Mouse (Mus musculus): ENCODE results near the gene Vash2. TPM values are rescaled to one million over a fixed set of nuclear protein-coding genes. Genes with fewer than 3 reads are reported as not detected.

Gene Vash2
- total and polyA plus RNA-seq, 2 experiments from 2014 or later = 23.5 to 39.5 TPM

DNA sequence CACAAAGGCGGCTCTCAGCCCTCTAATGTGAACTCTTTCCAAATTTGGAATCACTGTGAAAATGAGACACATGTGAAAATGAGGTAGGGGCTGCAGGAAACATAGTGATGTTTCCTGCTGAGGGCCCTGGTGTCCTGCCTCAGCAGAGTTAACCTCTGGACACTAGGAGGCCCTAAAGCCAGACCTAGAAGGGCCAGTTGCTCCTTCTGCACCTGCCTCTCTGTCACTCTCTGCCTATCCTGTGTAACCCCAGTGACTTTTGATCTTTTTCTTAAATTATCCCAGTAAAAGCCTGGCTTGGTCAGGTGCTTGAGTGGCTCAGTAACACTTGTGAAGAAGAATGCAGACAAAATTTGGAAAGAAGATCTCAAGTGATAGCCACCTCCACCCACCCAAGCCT, 4.3 kb downstream of the Vash2 start:
- H3K36me3 ChIP-seq (replicated peaks; ENCODE audit: control insufficient read depth, insufficient read depth, low read length) = peaks cover 8% of the 10 kb centered on the region
- no peaks in the 10 kb centered on the region for H3K27me3 ChIP-seq (ENCODE audit: control insufficient read depth, insufficient read depth, low read length)
- no peak overlapping the region; the same call in 1 of the 2 replicates for H3K27ac ChIP-seq (ENCODE audit: low read depth)
- H3K9me3 ChIP-seq (replicated peaks; ENCODE audit: control insufficient read depth, low read length) = no peaks in the 10 kb centered on the region
- DNase-seq (ENCODE audit: low spot score) (no peak), ATAC-seq (ENCODE audit: insufficient read depth, low read depth) (no peak)
- H3K9ac ChIP-seq (replicated peaks; ENCODE audit: low read depth, low read length) = no peak overlapping the region
- H3K4me1 ChIP-seq (ENCODE audit: control insufficient read depth, insufficient read depth) = peaks cover 39% of the 10 kb centered on the region
- WGBS = 57% methylated on average over 1 of the region's 1 CpGs
- H3K4me3 ChIP-seq (ENCODE audit: low read depth, low read length) = no peak overlapping the region
- no peak for TF ChIP-seq EP300 (IDR thresholded peaks at IDR 0.05; ENCODE audit: low read depth)
- no peak overlapping the region for H3K4me2 ChIP-seq (ENCODE audit: low read depth, low read length)

- DNase-seq (ENCODE audit: low spot score) (no peak), ATAC-seq (ENCODE audit: insufficient read depth, low read depth) (no peak)
- WGBS = 88% methylated on average over 8 of the region's 8 CpGs
- Histone ChIP-seq H3K27me3 (ENCODE audit: control insufficient read depth, insufficient read depth, low read length) (no peaks in the 10 kb centered on the region), H3K4me2 (ENCODE audit: low read depth, low read length) (no peak overlapping the region), H3K9me3 (replicated peaks; ENCODE audit: control insufficient read depth, low read length) (no peaks in the 10 kb centered on the region), H3K4me1 (ENCODE audit: control insufficient read depth, insufficient read depth) (peaks cover 46% of the 10 kb centered on the region), H3K36me3 (replicated peaks; ENCODE audit: control insufficient read depth, insufficient read depth, low read length) (peaks cover 12% of the 10 kb centered on the region), H3K27ac (ENCODE audit: low read depth) (no peak overlapping the region; the same call in 1 of the 2 replicates), H3K9ac (replicated peaks; ENCODE audit: low read depth, low read length) (no peak overlapping the region), H3K4me3 (ENCODE audit: low read depth, low read length) (no peak overlapping the region)
- TF ChIP-seq CTCF (IDR thresholded peaks at IDR 0.05; ENCODE audit: low read depth) (no peak), EP300 (IDR thresholded peaks at IDR 0.05; ENCODE audit: low read depth) (no peak)
Measured at GRCm38 (mm10) chr1:190974191-190974590, 4.9 kb downstream of the Vash2 start.

DNA sequence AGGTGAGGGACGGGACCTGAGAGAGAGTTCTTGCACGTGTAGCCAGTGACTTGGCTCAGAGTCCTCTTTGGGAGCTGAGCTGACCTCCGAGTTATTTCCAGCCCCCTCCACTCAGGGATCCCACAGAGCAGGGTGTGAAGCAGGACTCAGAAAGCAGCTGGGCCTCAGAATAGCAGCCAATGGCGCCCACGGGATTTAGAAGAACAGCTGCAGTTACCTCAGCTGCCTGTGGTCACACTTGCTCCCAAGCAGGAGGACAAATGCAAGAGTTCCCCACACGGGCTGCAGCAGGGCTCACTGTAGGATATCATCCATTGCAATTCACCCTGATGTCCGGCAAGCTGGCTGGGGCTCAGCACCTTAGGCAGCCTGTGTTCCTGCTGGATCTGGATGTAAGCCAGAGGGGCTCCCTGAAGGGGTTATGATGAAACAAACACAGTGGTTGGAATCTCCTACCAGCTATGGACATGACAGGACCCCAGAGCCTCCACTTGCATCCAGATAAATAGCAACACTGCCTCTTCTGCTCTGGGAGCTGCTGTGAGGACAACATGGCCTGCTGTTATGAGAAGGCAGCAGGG, 6.4 kb downstream of the Vash2 start:
- DNase-seq (ENCODE audit: low spot score) = peak; percentile 77
- no peaks in the 10 kb centered on the region for H3K27me3 ChIP-seq (ENCODE audit: control insufficient read depth, insufficient read depth, low read length)
- no peak for TF ChIP-seq CTCF (IDR thresholded peaks at IDR 0.05; ENCODE audit: low read depth)
- ATAC-seq (ENCODE audit: insufficient read depth, low read depth) = peak; percentile 84
- no peak overlapping the region for H3K4me3 ChIP-seq (ENCODE audit: low read depth, low read length)
- peaks cover 49% of the 10 kb centered on the region for H3K4me1 ChIP-seq (ENCODE audit: control insufficient read depth, insufficient read depth)
- peak overlapping the region; percentile 7; the same call in 1 of the 2 replicates for H3K4me2 ChIP-seq (ENCODE audit: low read depth, low read length)
- H3K27ac ChIP-seq (ENCODE audit: low read depth) = peak overlapping the region; percentile 81
- WGBS = 23% methylated on average over 7 of the region's 7 CpGs
- H3K36me3 ChIP-seq (replicated peaks; ENCODE audit: control insufficient read depth, insufficient read depth, low read length) = peaks cover 15% of the 10 kb centered on the region
- peak overlapping the region; percentile 34; the same call in 1 of the 2 replicates for H3K9ac ChIP-seq (replicated peaks; ENCODE audit: low read depth, low read length)
- H3K9me3 ChIP-seq (replicated peaks; ENCODE audit: control insufficient read depth, low read length) = no peaks in the 10 kb centered on the region

DNA sequence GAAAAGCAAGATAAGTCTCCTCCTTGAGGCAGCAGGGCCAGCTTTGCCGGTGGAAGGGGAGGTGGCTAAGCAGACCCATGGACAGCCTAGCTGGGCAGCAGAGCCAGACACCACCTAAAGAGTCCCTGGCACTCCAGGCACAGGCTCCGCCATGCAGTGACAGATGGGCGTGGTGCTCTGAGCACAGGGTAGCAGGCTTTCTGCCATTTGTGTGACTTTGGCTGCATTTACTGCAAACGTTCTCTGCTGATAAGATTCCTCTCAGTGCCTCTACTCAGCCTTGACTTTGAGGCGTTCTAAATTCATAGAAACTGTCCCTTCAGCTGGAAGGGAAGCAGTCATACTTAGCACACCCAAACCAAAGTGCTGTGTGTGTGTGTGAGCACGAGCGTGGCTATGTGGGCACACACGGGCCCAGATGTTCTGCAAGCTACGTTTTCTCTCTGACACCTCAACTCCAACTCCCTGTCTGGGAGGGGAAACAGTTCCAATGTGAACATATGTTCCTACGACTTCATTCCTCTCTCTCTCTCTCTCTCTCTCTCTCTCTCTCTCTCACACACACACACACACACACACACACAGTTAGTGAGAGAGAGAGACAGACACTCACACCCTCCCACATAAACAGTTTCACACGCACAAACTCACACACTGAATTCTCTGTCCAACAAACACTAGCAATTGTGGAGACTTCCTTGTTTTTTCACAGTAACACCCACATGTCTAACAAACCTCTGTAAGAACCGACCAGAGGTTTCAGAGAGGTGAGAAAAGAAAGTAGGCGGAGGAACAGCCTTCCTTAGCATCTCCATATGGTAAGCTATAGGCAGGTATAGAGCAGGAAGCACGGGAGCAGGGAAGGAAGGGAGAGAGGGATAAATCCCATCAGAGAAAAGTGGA, 7.1 kb downstream of the Vash2 start:
- H3K27me3 ChIP-seq (ENCODE audit: control insufficient read depth, insufficient read depth, low read length) = no peaks in the 10 kb centered on the region
- peak overlapping the region; percentile 81 for H3K27ac ChIP-seq (ENCODE audit: low read depth)
- ATAC-seq (ENCODE audit: insufficient read depth, low read depth) (peak; percentile 24; the same call in 1 of the 2 replicates), DNase-seq (ENCODE audit: low spot score) (no peak)
- no peak overlapping the region for H3K4me3 ChIP-seq (ENCODE audit: low read depth, low read length)
- TF ChIP-seq EP300 (IDR thresholded peaks at IDR 0.05; ENCODE audit: low read depth) (no peak), CTCF (IDR thresholded peaks at IDR 0.05; ENCODE audit: low read depth) (no peak)
- peaks cover 15% of the 10 kb centered on the region for H3K36me3 ChIP-seq (replicated peaks; ENCODE audit: control insufficient read depth, insufficient read depth, low read length)
- H3K9ac ChIP-seq (replicated peaks; ENCODE audit: low read depth, low read length) = no peak overlapping the region
- WGBS = 38% methylated on average over 14 of the region's 14 CpGs
- H3K4me1 ChIP-seq (ENCODE audit: control insufficient read depth, insufficient read depth) = peaks cover 43% of the 10 kb centered on the region
- H3K4me2 ChIP-seq (ENCODE audit: low read depth, low read length) = no peak overlapping the region
- no peaks in the 10 kb centered on the region for H3K9me3 ChIP-seq (replicated peaks; ENCODE audit: control insufficient read depth, low read length)

DNA sequence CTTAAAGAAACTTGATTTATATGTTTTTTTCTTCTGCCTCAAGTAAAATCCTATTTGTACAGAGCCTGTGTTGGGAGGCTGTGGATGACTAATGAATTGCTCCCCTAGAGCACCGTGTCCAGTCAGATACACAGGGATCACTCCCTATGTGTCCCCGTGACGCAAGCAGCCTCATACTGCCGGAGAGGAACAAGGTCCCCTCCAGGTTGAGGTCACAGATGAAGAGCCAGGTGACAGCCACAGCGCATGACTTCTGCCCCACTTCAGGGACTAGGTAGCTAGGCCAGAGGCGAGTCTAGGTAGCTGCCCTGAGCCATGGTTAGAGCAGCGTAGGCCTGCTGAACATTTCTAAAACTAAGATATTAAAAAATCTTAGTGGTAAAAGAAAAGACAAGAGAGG, 11.1 kb downstream of the Vash2 start:
- Histone ChIP-seq H3K27ac (ENCODE audit: low read depth) (no peak overlapping the region), H3K4me3 (ENCODE audit: low read depth, low read length) (no peak overlapping the region), H3K9me3 (replicated peaks; ENCODE audit: control insufficient read depth, low read length) (no peaks in the 10 kb centered on the region), H3K36me3 (replicated peaks; ENCODE audit: control insufficient read depth, insufficient read depth, low read length) (peaks cover 15% of the 10 kb centered on the region), H3K4me1 (ENCODE audit: control insufficient read depth, insufficient read depth) (peaks cover 32% of the 10 kb centered on the region), H3K9ac (replicated peaks; ENCODE audit: low read depth, low read length) (no peak overlapping the region), H3K4me2 (ENCODE audit: low read depth, low read length) (no peak overlapping the region), H3K27me3 (ENCODE audit: control insufficient read depth, insufficient read depth, low read length) (no peaks in the 10 kb centered on the region)
- DNase-seq (ENCODE audit: low spot score) (no peak), ATAC-seq (ENCODE audit: insufficient read depth, low read depth) (no peak)
- WGBS = 86% methylated on average over 7 of the region's 7 CpGs
- TF ChIP-seq EP300 (IDR thresholded peaks at IDR 0.05; ENCODE audit: low read depth) (no peak), CTCF (IDR thresholded peaks at IDR 0.05; ENCODE audit: low read depth) (no peak)
